Mouse (Mus musculus) liver, embryonic 14.5 days (tissue): ENCODE measurements around the gene Cntnap2.

Source experiments
- CTCF ChIP-seq: IDR thresholded peaks from 2 replicates; pipeline ENCODE4 v1.5.1; 2016; ENCODE audit warnings: antibody characterized with exemption, low read depth, control low read depth
- EP300 ChIP-seq: IDR thresholded peaks from 2 replicates; pipeline ENCODE4 v1.6.1; 2016; ENCODE audit warnings: antibody characterized with exemption, low read depth

GRCm38 (mm10) chr6:45954773-45955172, 895.6 kb downstream of the Cntnap2 start:
- TF ChIP-seq CTCF: no peak
- TF ChIP-seq EP300: no peak
